Comparison of ENCODE assay signal across 18 mouse cellular contexts in genomic region chr9:54499291-54499690, GRCm38 (mm10). TPM values are rescaled to one million over a fixed set of nuclear protein-coding genes. Genes with fewer than 3 reads are reported as not detected.
DNase-seq lines count a peak whose midpoint lies in the region; ATAC-seq and TF ChIP-seq lines count a peak whose summit lies in the region.
"Had no signal": no experiment of that assay in that cellular context is flagged by ENCODE, and none has a peak within 500 bp of the region (broad histone marks: within the 10 kb centered on the region; RNA-seq: fewer than 3 reads in every experiment).

No protein-coding gene starts in this region.

- H3K27ac ChIP-seq in hindbrain, embryonic 13.5 days = no peak overlapping the region
- H3K27ac ChIP-seq in hindbrain, embryonic 10.5 days = no peak overlapping the region
- H3K27ac ChIP-seq in ES-E14 (ENCODE audit: insufficient read depth, low read depth, low read length, poor library complexity, severe bottlenecking) = no peak overlapping the region
- no peak overlapping the region for H3K27ac ChIP-seq in hindbrain, postnatal 0 days
- H3K27ac ChIP-seq: embryonic facial prominence, embryonic 12.5 days; limb, embryonic 15.5 days had no signal

- DNase-seq in hindbrain, embryonic 10.5 days (ENCODE audit: low spot score) = no peak
- DNase-seq in ES-E14 (ENCODE audit: low read depth, low spot score) = no peak
- peak; percentile 56 for DNase-seq in cerebellum, adult 9-11 months
- DNase-seq in hindbrain, postnatal 0 days (ENCODE audit: low spot score) = no peak
- no peak for DNase-seq in Muller cell, postnatal 12 days (ENCODE audit: inconsistent ontology term)
- no peak for DNase-seq in right cerebral cortex, postnatal 36 days (ENCODE audit: low spot score in 2 of 2)
- DNase-seq: adrenal gland, adult 8-10 months; gastrocnemius, postnatal 25 days; kidney, postnatal 14 days; lung, postnatal 10 days had no signal

- 80% methylated on average over 6 of the region's 6 CpGs for WGBS in hindbrain, embryonic 13.5 days
- 84% methylated on average over 6 of the region's 6 CpGs for WGBS in hindbrain, embryonic 10.5 days
- WGBS in hindbrain, postnatal 0 days = 81% methylated on average over 6 of the region's 6 CpGs

- H3K36me3 ChIP-seq in hindbrain, embryonic 13.5 days = no peaks in the 10 kb centered on the region
- H3K36me3 ChIP-seq in hindbrain, embryonic 10.5 days = no peaks in the 10 kb centered on the region
- H3K36me3 ChIP-seq in ES-E14 (ENCODE audit: control insufficient read depth, insufficient read depth, low read length, poor library complexity, severe bottlenecking) = no peaks in the 10 kb centered on the region; the same call in 1 of the 2 replicates
- no peaks in the 10 kb centered on the region for H3K36me3 ChIP-seq in hindbrain, postnatal 0 days (ENCODE audit: insufficient read depth, low read length)
- H3K36me3 ChIP-seq: embryonic facial prominence, embryonic 12.5 days; limb, embryonic 15.5 days had no signal

- ATAC-seq in hindbrain, embryonic 13.5 days (ENCODE audit: low FRiP score) = no peak
- no peak for ATAC-seq in hindbrain, postnatal 0 days
- ATAC-seq: CD4-positive, CD25-positive, alpha-beta regulatory T cell, adult 4 months; inflammation-experienced regulatory T-cells, adult 6 months; Patski had no signal

- H3K4me3 ChIP-seq in hindbrain, embryonic 13.5 days = peak overlapping the region; percentile 89
- no peak overlapping the region for H3K4me3 ChIP-seq in hindbrain, embryonic 10.5 days
- H3K4me3 ChIP-seq in ES-E14 (ENCODE audit: insufficient read depth in 1 of 2, low read depth in 1 of 2, low read length in 2 of 2, poor library complexity in 1 of 2, severe bottlenecking in 1 of 2) = no peak overlapping the region
- peak overlapping the region; percentile 68 for H3K4me3 ChIP-seq in hindbrain, postnatal 0 days (ENCODE audit: low read length)
- H3K4me3 ChIP-seq: embryonic facial prominence, embryonic 12.5 days; limb, embryonic 15.5 days had no signal

- no peak for TF ChIP-seq CTCF in hindbrain, postnatal 0 days (IDR thresholded peaks at IDR 0.05; ENCODE audit: low read depth)

- peak overlapping the region; percentile 63 for H3K4me2 ChIP-seq in hindbrain, embryonic 13.5 days
- H3K4me2 ChIP-seq in hindbrain, postnatal 0 days (ENCODE audit: low read depth, low read length) = peak overlapping the region; percentile 71
- H3K4me2 ChIP-seq: embryonic facial prominence, embryonic 12.5 days; limb, embryonic 15.5 days had no signal

- H3K4me1 ChIP-seq in hindbrain, embryonic 13.5 days (replicated peaks) = peaks cover 30% of the 10 kb centered on the region
- H3K4me1 ChIP-seq in hindbrain, embryonic 10.5 days (replicated peaks) = peaks cover 27% of the 10 kb centered on the region
- H3K4me1 ChIP-seq in ES-E14 (ENCODE audit: control insufficient read depth in 2 of 2, insufficient read depth in 2 of 2, low read length in 2 of 2, poor library complexity in 1 of 2) = no peaks in the 10 kb centered on the region
- H3K4me1 ChIP-seq in hindbrain, postnatal 0 days (ENCODE audit: insufficient read depth, low read length) = 0 out of 2 replicates have a peak, but pooled peaks cover 6% of the 10 kb centered on the region
- H3K4me1 ChIP-seq: embryonic facial prominence, embryonic 12.5 days had no signal

- in situ Hi-C loops in ES-E14 (cut with MboI; ENCODE audit: low sequenced_read_pairs in 2 of 2, unreplicated experiment in 2 of 2) = no loop called here

- no peaks in the 10 kb centered on the region for H3K27me3 ChIP-seq in hindbrain, embryonic 13.5 days
- peaks cover 15% of the 10 kb centered on the region for H3K27me3 ChIP-seq in hindbrain, embryonic 10.5 days (ENCODE audit: insufficient read depth, poor library complexity, severe bottlenecking)
- H3K27me3 ChIP-seq in hindbrain, postnatal 0 days (ENCODE audit: insufficient read depth, low read length) = no peaks in the 10 kb centered on the region
- H3K27me3 ChIP-seq: Patski had no signal

- no peaks in the 10 kb centered on the region for H3K9me3 ChIP-seq in hindbrain, embryonic 13.5 days
- no peaks in the 10 kb centered on the region for H3K9me3 ChIP-seq in hindbrain, embryonic 10.5 days
- no peaks in the 10 kb centered on the region for H3K9me3 ChIP-seq in ES-E14 (ENCODE audit: control insufficient read depth, insufficient read depth, low read depth, low read length)
- no peaks in the 10 kb centered on the region for H3K9me3 ChIP-seq in hindbrain, postnatal 0 days (ENCODE audit: low read length)
- H3K9me3 ChIP-seq: embryonic facial prominence, embryonic 12.5 days; limb, embryonic 15.5 days had no signal

- H3K9ac ChIP-seq in hindbrain, embryonic 13.5 days = peak overlapping the region; percentile 60; the same call in 1 of the 2 replicates
- H3K9ac ChIP-seq in ES-E14 (ENCODE audit: insufficient read depth, low read depth, low read length, poor library complexity, severe bottlenecking) = peak overlapping the region; percentile 24; the same call in 1 of the 2 replicates
- no peak overlapping the region for H3K9ac ChIP-seq in hindbrain, postnatal 0 days (replicated peaks; ENCODE audit: low read length)
- H3K9ac ChIP-seq: embryonic facial prominence, embryonic 12.5 days; limb, embryonic 15.5 days had no signal

TF ChIP-seq in ES-E14, 5 proteins besides CTCF, POLR2A, EP300 and RAD21:
- TF ChIP-seq ZNF384 (IDR thresholded peaks at IDR 0.05; ENCODE audit: low read depth, low read length) (no peak), CHD2 (IDR thresholded peaks at IDR 0.05; ENCODE audit: low read depth, low read length) (no peak), HCFC1 (IDR thresholded peaks at IDR 0.05; ENCODE audit: borderline replicate concordance, insufficient read depth, low read length) (no peak), MAFK (IDR thresholded peaks at IDR 0.05; ENCODE audit: insufficient read depth, low read depth, low read length) (no peak), ZC3H11A (IDR thresholded peaks at IDR 0.05; ENCODE audit: borderline replicate concordance, low read depth, low read length) (no peak)

RNA-seq across cellular contexts. Expression of gene Dmxl2, which starts 2.1 kb away (rescaled TPM):
- polyA plus RNA-seq in hindbrain, embryonic 13.5 days (2015; fragmentation: Nextera tagmentation; extraction: Ambion mirVana) = 43.3 and 44.0 TPM in 2 replicates
- polyA plus RNA-seq in hindbrain, embryonic 10.5 days (2016; fragmentation: Nextera tagmentation; extraction: Ambion mirVana) = 9.2 and 10.7 TPM in 2 replicates
- total RNA-seq in ES-E14 (2012; rRNA removed) = 11.6 and 13.5 TPM in 2 replicates
- 106 and 124 TPM in 2 replicates for total RNA-seq in hindbrain, postnatal 0 days (2014; rRNA removed)
- polyA plus RNA-seq in hindbrain, postnatal 0 days (2015; fragmentation: Nextera tagmentation; extraction: Ambion mirVana) = 42.9 and 46.2 TPM in 2 replicates

RNA-seq across cellular contexts. Expression of gene Sh2d7, which starts 39.5 kb away (rescaled TPM):
- 0.08 TPM in 1 of 2 replicates, not detected in the other for polyA plus RNA-seq in hindbrain, embryonic 13.5 days (2015; fragmentation: Nextera tagmentation; extraction: Ambion mirVana)
- polyA plus RNA-seq in hindbrain, embryonic 10.5 days (2016; fragmentation: Nextera tagmentation; extraction: Ambion mirVana) = not detected in 2 replicates
- 0.16 and 0.18 TPM in 2 replicates for total RNA-seq in ES-E14 (2012; rRNA removed)
- not detected in 2 replicates for total RNA-seq in hindbrain, postnatal 0 days (2014; rRNA removed)
- 0.09 TPM in 1 of 2 replicates, not detected in the other for polyA plus RNA-seq in hindbrain, postnatal 0 days (2015; fragmentation: Nextera tagmentation; extraction: Ambion mirVana)
- total RNA-seq: adrenal gland, adult 8-10 months; gastrocnemius, postnatal 25 days had no signal
- polyA plus RNA-seq: CD4-positive, CD25-positive, alpha-beta regulatory T cell, adult 4 months; heart, embryonic 14.5 days; inflammation-experienced regulatory T-cells, adult 6 months; limb, embryonic 15.5 days; stomach, embryonic 16.5 days had no signal

Comparison
In these comparisons a context has a peak if more than half of its experiments do, and no peak if none do; other contexts are left out.
1. H3K4me3 ChIP-seq: peak in hindbrain, embryonic 13.5 days (single experiment) and hindbrain, postnatal 0 days (single experiment); none in hindbrain, embryonic 10.5 days (single experiment) and ES-E14 (0 of 2).